Mouse (Mus musculus) kidney, embryonic 16.5 days (tissue): ENCODE data around the gene Begain. TPM values are rescaled to one million over a fixed set of nuclear protein-coding genes. Genes with fewer than 3 reads are reported as not detected.

ENCODE experiments used
- ATAC-seq: fragments of 200-750 bp; cut with Nextera tagmentation; 2 replicates; pipeline ENCODE4 v1.8.0; 2017; ENCODE audit warnings: moderate TSS enrichment; ENCODE audit not compliant: low FRiP score, low TSS enrichment
- H3K27ac ChIP-seq: fragments of 300-500 bp; sonication (generic); 2 replicates; pipeline ENCODE4 v1.5.1; 2014; ENCODE audit warnings: low read length
- H3K27me3 ChIP-seq: fragments of 300-500 bp; sonication (generic); 2 replicates; pipeline ENCODE4 v1.6.1; 2014; ENCODE audit warnings: low read length, control low read depth, mixed read lengths; ENCODE audit not compliant: insufficient read depth
- H3K36me3 ChIP-seq: fragments of 300-500 bp; sonication (generic); 2 replicates; pipeline ENCODE4 v1.6.1; 2014; ENCODE audit warnings: low read length, control low read depth, mixed read lengths; ENCODE audit not compliant: insufficient read depth
- H3K4me1 ChIP-seq: fragments of 300-500 bp; sonication (generic); 2 replicates; pipeline ENCODE4 v1.6.1; 2014; ENCODE audit warnings: low read length, control low read depth, mixed read lengths; ENCODE audit not compliant: insufficient read depth
- H3K4me2 ChIP-seq: fragments of 300-500 bp; sonication (generic); replicated peaks from 2 replicates; pipeline ENCODE4 v1.6.1; 2014; ENCODE audit warnings: low read depth, low read length
- H3K4me3 ChIP-seq: fragments of 300-500 bp; sonication (generic); 2 replicates; pipeline ENCODE4 v1.5.1; 2014; ENCODE audit warnings: mild to moderate bottlenecking, low read length
- H3K9ac ChIP-seq: fragments of 300-500 bp; sonication (generic); replicated peaks from 2 replicates; pipeline ENCODE4 v1.6.1; 2014; ENCODE audit warnings: low read length
- H3K9me3 ChIP-seq: fragments of 300-500 bp; sonication (generic); 2 replicates; pipeline ENCODE4 v1.6.1; 2016; ENCODE audit warnings: low read length, control low read depth
- WGBS: fragments of 180-500 bp; shearing (Covaris S2); extraction: QIAGEN DNeasy Blood & Tissue Kit; methylation state at CpG from one replicate; pipeline ENCODE4 v1.1.7; 2014; 5-methylcytosine and 5-hydroxymethylcytosine counted together
- polyA plus RNA-seq: library from polyadenylated mRNA; unstranded; fragments of >200 nt; fragmentation: Nextera tagmentation; extraction: Ambion mirVana; gene quantifications from 2 replicates; pipeline ENCODE4 v1.2.1, GENCODE M21; 2015

Gene Begain
- polyA plus RNA-seq, 1 experiment from 2014 or later: 3.7 TPM

GRCm38 (mm10) chr12:109022966-109023365, 45.1 kb downstream of the Begain start:
- ATAC-seq: no peak
- WGBS: 85% methylated on average over 5 of the region's 5 CpGs

GRCm38 (mm10) chr12:109022181-109022691, 45.8 kb downstream of the Begain start:
- Histone ChIP-seq H3K9ac (no peak overlapping the region), H3K36me3 (0 out of 2 replicates have a peak, but pooled peaks cover 5% of the 10 kb centered on the region), H3K4me2 (no peak overlapping the region), H3K4me1 (no peaks in the 10 kb centered on the region), H3K9me3 (no peaks in the 10 kb centered on the region), H3K27ac (no peak overlapping the region), H3K27me3 (no peaks in the 10 kb centered on the region), H3K4me3 (no peak overlapping the region)
- WGBS: 42% methylated on average over 10 of the region's 10 CpGs
- peak; percentile 72 for ATAC-seq

More at GRCm38 (mm10) chr12:109022966-109023365, 45.1 kb downstream of the Begain start:
- no peaks in the 10 kb centered on the region for H3K4me1 ChIP-seq
- no peak overlapping the region for H3K27ac ChIP-seq
- H3K9ac ChIP-seq: no peak overlapping the region
- H3K36me3 ChIP-seq: 0 out of 2 replicates have a peak, but pooled peaks cover 5% of the 10 kb centered on the region
- H3K9me3 ChIP-seq: no peaks in the 10 kb centered on the region
- H3K27me3 ChIP-seq: no peaks in the 10 kb centered on the region
- H3K4me3 ChIP-seq: no peak overlapping the region
- H3K4me2 ChIP-seq: no peak overlapping the region

DNA sequence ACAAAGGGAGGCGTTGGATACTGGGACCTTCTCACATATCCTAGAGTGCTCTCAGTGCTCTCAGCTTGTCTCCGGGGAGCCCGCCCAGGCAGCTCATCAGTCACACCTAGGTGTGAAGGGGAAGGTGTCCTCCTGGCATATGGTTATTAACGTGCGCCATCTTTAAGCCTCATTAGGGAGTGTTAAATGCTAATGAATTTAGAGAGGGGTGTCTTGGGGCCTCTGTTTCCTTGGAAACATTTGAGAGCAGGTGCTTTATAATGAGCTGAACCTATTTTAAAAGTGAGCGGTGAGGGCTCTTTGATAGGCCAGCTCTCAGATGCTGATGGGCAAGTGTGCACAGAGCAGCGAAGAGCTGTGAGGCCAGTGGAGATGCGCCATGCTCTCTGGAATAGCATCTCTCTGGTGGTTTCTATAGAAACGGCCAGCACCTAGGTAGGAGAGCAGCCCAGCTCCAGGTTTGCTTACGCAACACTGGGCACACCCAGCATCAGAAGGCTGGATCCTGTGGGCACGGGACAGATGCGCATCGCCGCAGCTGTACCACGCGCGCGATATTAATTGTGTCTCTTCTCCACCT, 57.9 kb downstream of the Begain start:
- Histone ChIP-seq H3K27ac (no peak overlapping the region), H3K9me3 (no peaks in the 10 kb centered on the region), H3K4me2 (no peak overlapping the region), H3K27me3 (no peaks in the 10 kb centered on the region), H3K4me3 (no peak overlapping the region), H3K36me3 (no peaks in the 10 kb centered on the region), H3K4me1 (no peaks in the 10 kb centered on the region), H3K9ac (no peak overlapping the region)
- ATAC-seq: no peak
- WGBS: 71% methylated on average over 18 of the region's 18 CpGs

GRCm38 (mm10) chr12:109002978-109003377, 65.0 kb downstream of the Begain start:
- no peak overlapping the region for H3K27ac ChIP-seq
- no peak overlapping the region for H3K4me2 ChIP-seq
- no peaks in the 10 kb centered on the region for H3K36me3 ChIP-seq
- H3K27me3 ChIP-seq: no peaks in the 10 kb centered on the region
- H3K4me3 ChIP-seq: no peak overlapping the region
- no peaks in the 10 kb centered on the region for H3K9me3 ChIP-seq
- ATAC-seq: no peak
- WGBS: 67% methylated on average over 7 of the region's 7 CpGs
- no peaks in the 10 kb centered on the region for H3K4me1 ChIP-seq
- no peak overlapping the region for H3K9ac ChIP-seq

DNA sequence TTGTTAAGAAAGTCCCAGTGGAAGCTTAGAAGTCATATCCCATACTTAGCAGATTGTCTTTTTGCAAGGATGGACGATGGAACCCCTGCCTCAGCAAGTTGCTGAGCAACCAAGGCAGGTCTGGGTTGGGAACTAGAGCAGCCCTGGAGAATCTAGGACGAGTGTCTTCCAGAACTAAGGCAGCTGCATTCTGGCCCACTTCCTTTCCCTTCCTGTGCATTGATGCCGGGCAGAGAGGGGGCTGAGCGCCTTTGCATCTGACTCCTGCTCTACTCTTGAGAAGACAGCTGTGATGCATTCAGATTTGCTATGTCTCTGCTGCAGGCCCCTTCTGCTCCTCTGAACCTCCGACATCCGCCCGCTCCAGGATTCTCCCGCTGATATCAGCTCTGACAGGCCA, 70.8 kb downstream of the Begain start:
- no peak for ATAC-seq
- no peaks in the 10 kb centered on the region; the same call in 1 of the 2 replicates for H3K4me1 ChIP-seq
- WGBS: 75% methylated on average over 8 of the region's 8 CpGs
- no peaks in the 10 kb centered on the region for H3K9me3 ChIP-seq
- no peak overlapping the region for H3K4me3 ChIP-seq
- no peak overlapping the region for H3K9ac ChIP-seq
- no peaks in the 10 kb centered on the region for H3K36me3 ChIP-seq
- H3K27me3 ChIP-seq: no peaks in the 10 kb centered on the region; the same call in 1 of the 2 replicates
- no peak overlapping the region for H3K27ac ChIP-seq
- H3K4me2 ChIP-seq: no peak overlapping the region

DNA sequence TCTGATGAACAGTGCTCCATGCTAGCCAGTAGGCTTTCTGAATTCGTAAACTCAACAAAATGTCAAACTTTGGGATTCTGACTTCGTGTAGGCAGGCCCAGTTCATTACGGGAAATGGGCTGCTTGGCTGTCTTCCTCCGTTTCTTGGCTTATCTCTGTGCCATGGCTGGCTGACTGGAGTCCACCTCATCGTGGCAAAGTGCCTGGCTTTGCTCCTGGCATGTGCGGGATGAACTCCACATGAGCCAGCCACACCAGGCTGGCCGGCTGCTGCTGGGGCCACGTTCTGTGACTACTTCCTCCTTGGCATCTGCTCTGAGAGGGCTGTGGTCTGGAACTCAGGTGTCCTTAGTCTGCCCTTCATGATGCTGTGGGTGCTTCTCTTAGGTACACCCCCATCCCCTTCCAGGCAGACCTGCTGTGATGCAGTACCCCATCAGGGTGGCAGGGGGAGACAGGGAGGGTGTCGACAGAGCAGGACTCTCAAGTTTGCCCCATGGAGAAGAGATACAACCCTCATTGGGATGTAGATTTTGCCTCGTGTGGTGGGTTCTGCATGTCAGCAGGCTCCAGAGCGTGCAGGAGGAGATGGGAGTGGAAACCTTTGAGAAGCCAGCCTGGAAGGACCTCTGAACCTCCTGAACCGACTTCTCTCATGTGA, 71.9 kb downstream of the Begain start:
- no peak overlapping the region for H3K9ac ChIP-seq
- H3K36me3 ChIP-seq: no peaks in the 10 kb centered on the region
- H3K9me3 ChIP-seq: no peaks in the 10 kb centered on the region
- H3K4me2 ChIP-seq: no peak overlapping the region
- no peak for ATAC-seq
- no peaks in the 10 kb centered on the region; the same call in 1 of the 2 replicates for H3K4me1 ChIP-seq
- H3K27ac ChIP-seq: no peak overlapping the region
- no peak overlapping the region for H3K4me3 ChIP-seq
- peaks cover 3% of the 10 kb centered on the region for H3K27me3 ChIP-seq
- WGBS: 79% methylated on average over 12 of the region's 12 CpGs

GRCm38 (mm10) chr12:108994436-108995031, 73.5 kb downstream of the Begain start:
- ATAC-seq: peak; percentile 90
- no peaks in the 10 kb centered on the region for H3K9me3 ChIP-seq
- H3K9ac ChIP-seq: no peak overlapping the region
- H3K27me3 ChIP-seq: peaks cover 3% of the 10 kb centered on the region
- WGBS: 4% methylated on average over 19 of the region's 19 CpGs
- H3K36me3 ChIP-seq: no peaks in the 10 kb centered on the region
- peak overlapping the region; percentile 45 for H3K4me2 ChIP-seq
- no peaks in the 10 kb centered on the region; the same call in 1 of the 2 replicates for H3K4me1 ChIP-seq
- no peak overlapping the region for H3K4me3 ChIP-seq
- no peak overlapping the region for H3K27ac ChIP-seq

DNA sequence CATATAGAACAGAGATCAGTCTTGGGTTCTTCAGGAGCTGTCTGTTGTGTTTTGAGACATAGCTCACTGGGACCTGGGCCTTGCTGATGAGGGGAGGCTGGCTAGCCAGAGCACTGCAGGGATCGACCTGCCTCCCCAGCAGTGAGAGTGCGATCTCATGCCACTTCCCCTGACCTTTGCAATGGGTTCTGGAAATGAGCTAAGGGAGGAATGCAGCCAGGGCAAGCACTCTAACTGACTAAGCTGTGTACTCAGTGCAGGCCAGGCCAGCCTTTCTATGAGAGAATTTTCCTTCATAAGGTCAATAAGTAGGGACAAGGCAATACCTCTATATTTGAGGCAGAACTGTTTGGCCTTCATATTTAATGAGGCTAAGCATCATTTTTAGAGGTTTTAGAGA, 75.0 kb downstream of the Begain start:
- 66% methylated on average over 2 of the region's 2 CpGs for WGBS
- no peaks in the 10 kb centered on the region for H3K36me3 ChIP-seq
- no peaks in the 10 kb centered on the region for H3K9me3 ChIP-seq
- H3K27ac ChIP-seq: no peak overlapping the region
- no peak overlapping the region for H3K4me2 ChIP-seq
- ATAC-seq: no peak
- H3K27me3 ChIP-seq: peaks cover 3% of the 10 kb centered on the region
- H3K4me1 ChIP-seq: no peaks in the 10 kb centered on the region; the same call in 1 of the 2 replicates
- no peak overlapping the region for H3K9ac ChIP-seq
- H3K4me3 ChIP-seq: no peak overlapping the region

DNA sequence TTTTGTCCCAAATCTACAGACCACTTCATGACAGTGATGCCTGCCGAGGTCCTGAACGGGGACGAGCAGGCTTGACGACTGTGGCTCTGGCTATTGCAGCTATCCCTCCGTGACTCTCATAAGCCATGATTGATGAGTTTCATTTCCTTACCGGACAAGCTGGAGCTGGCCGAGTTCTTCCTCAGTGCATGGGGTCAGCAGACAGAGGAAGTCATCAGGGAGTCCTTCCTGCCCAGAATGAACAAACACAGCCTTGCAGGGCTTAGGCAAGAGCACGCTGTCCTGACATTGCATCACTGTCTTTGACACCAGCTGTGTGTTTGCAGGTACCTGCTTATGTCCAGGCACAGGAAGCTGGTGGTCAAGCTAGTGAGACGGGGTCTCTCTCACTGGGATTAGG, 77.6 kb downstream of the Begain start:
- Histone ChIP-seq H3K27me3 (peaks cover 3% of the 10 kb centered on the region), H3K4me2 (no peak overlapping the region), H3K9me3 (no peaks in the 10 kb centered on the region), H3K27ac (no peak overlapping the region), H3K9ac (no peak overlapping the region), H3K4me3 (no peak overlapping the region), H3K36me3 (no peaks in the 10 kb centered on the region), H3K4me1 (no peaks in the 10 kb centered on the region; the same call in 1 of the 2 replicates)
- WGBS: 24% methylated on average over 9 of the region's 9 CpGs
- ATAC-seq: no peak

- H3K4me3 ChIP-seq: no peak overlapping the region
- H3K4me1 ChIP-seq: no peaks in the 10 kb centered on the region
- H3K9me3 ChIP-seq: no peaks in the 10 kb centered on the region
- no peak overlapping the region for H3K9ac ChIP-seq
- ATAC-seq: no peak
- peaks cover 3% of the 10 kb centered on the region; the same call in 1 of the 2 replicates for H3K27me3 ChIP-seq
- H3K27ac ChIP-seq: no peak overlapping the region
- 80% methylated on average over 9 of the region's 9 CpGs for WGBS
- no peaks in the 10 kb centered on the region for H3K36me3 ChIP-seq
- no peak overlapping the region for H3K4me2 ChIP-seq
Measured at GRCm38 (mm10) chr12:108987448-108987847, 80.6 kb downstream of the Begain start.
